Mouse (Mus musculus): ENCODE measurements around the gene Rbfox1. TPM values are rescaled to one million over a fixed set of nuclear protein-coding genes. Genes with fewer than 3 reads are reported as not detected.

The Rbfox1 gene
- total RNA-seq, 2 experiments from 2014 or later: not detected

GRCm38 (mm10) chr16:6640330-6640729 lies 755.2 kb downstream of the Rbfox1 start:
- ATAC-seq (ENCODE audit: poor library complexity, severe bottlenecking): no peak

DNA sequence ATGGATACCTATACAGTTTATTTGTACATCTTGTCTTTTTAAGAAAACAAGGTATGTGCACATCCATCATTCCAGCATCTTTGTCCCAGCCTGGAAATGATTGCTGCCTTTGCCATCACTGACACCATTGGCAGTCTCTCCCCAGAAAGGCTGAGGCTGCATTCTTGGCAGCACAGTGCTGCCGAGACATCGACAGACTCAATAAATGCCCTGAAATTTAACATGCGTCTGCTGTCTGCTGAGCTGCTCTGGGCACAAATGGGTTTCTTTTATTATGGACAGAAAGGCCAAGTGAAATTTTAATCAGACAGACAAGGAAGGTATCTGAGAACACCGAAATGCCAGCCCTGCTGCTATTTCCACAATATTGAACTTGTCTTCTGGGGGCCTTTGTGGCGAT lies 761.8 kb downstream of the Rbfox1 start:
- ATAC-seq (ENCODE audit: poor library complexity, severe bottlenecking): no peak

GRCm38 (mm10) chr16:6648753-6649152 lies 763.6 kb downstream of the Rbfox1 start:
- no peak for ATAC-seq (ENCODE audit: poor library complexity, severe bottlenecking)

DNA sequence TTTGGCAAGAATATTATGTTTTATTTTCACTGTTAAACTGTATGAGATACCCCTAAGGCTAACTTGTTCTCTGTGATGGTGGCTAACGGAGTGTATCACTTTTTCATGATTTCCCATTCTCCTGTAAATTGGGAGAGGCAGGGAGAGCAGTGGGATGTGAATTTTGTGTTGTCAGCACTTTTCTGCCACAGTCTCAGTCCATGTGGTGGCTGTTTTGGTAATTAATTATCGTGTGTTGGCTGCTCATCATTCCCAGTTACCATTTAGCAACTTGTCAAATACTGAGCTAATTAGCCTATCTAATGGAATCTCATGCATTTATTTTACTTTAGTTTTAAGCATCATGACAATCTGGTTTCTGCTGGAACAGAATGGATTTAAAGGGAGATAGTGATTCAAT lies 773.4 kb downstream of the Rbfox1 start:
- no peak for ATAC-seq (ENCODE audit: poor library complexity, severe bottlenecking)

DNA sequence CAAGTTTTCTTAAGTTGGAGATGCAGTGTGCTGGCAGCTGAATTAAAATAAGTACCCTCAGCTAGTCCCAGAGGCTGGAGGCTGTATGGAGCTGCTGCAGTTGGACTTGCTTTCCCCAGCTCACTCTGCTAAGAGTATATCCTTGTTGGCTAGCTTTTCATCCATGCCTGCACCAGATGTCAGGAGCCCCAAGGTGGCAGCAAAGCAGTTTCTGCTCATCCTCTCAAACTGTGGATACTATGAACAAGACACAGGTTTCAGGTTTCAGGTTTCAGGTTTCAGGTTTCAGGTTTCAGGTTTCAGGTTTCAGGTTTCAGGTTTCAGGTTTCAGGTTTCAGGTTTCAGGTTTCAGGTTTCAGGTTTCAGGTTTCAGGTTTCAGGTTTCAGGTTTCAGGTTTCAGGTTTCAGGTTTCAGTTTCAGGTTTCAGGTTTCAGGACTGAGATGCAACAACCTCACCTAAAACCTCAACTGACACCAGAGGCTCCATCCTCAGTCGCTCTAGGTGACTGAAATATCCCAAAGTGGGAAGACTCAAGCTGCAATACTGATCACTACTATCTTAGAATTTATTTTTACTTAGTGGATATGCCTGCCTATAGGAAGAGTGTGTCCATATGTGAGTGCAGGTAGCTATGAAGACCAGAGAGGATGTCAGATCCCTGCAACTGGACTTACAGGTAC lies 801.1 kb downstream of the Rbfox1 start:
- ATAC-seq (ENCODE audit: poor library complexity, severe bottlenecking): no peak

DNA sequence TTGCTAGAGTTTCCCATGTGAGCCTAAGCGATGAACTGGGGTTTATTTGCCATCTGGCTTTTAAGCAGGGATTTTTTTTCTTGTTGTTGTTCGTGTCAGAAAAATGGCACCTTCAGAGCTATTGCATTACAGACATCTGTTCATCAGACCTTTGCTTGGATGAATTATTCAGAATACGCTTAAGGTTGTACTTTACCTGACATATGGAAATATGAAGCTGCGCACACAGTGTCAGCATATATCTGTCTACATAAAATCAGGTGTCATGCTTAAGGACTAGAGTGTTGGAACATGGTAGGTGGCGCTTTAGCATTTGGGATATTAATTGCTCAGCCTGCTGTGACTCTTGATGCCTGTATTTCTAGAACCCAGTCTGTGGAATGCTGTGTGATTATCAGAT lies 819.7 kb downstream of the Rbfox1 start:
- ATAC-seq (ENCODE audit: poor library complexity, severe bottlenecking): no peak

DNA sequence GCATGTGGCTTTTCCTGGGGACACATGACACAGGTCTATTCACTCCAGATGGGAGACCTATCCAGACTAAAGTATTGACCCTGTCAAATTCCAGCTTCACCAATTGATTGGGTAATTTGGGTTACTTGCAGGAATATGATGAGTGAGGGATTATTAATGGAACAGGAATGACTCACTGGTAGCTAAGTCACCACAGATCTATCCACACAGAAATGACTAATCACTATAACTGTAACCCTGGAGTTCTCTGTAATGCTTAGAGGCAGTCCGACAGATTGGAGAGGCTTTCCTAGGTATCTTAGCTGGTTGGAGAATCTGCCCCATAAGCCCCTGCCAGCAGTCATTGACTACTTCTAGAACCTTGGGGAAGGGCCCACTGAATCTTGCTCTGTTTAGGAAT lies 827.2 kb downstream of the Rbfox1 start:
- ATAC-seq (ENCODE audit: poor library complexity, severe bottlenecking): no peak

DNA sequence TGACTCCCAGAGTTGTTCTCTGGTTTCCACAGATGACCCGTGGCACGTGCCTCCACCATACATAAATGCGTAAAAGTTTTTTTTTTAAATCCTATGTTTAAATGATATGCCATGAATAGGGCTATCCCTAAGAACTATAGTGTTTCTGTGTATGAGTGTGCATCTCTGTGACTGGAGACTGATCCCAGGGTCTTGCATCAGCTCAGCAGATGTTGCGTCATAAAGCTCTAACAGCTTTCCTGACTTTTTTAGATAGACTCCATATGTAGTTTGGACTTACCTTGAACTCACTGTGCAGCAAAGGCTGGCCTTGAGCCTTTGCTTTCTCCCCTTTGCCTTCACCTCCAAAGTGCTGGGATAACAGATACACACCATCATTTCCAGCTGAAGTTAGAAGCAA lies 830.1 kb downstream of the Rbfox1 start:
- ATAC-seq (ENCODE audit: poor library complexity, severe bottlenecking): no peak

- no peak for ATAC-seq (ENCODE audit: poor library complexity, severe bottlenecking)
These were observed 831.2 kb downstream of the Rbfox1 start for GRCm38 (mm10) chr16:6716214-6716911.

GRCm38 (mm10) chr16:6719027-6719426 lies 833.9 kb downstream of the Rbfox1 start:
- no peak for ATAC-seq (ENCODE audit: poor library complexity, severe bottlenecking)

- no peak for ATAC-seq (ENCODE audit: poor library complexity, severe bottlenecking)
These were observed 847.5 kb downstream of the Rbfox1 start for GRCm38 (mm10) chr16:6732646-6733045.

DNA sequence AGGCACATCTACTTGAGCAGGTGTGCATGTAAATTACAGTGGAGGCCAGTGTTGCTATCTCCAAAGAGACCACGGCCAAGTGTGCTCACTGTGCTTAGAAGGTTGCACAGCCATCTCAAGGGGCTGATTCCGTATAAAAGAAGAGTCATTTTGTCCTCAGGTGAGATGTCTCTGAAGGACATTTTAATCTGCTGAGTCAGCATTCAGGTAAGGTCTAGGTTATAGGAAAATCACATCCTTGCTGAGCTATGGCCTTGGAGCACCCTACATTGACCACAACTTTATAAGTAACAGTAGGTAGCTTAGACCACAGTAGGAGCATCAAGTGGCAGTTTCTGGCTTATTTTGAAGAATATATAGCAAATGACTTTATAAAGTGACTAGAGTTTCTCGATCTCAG lies 848.3 kb downstream of the Rbfox1 start:
- no peak for ATAC-seq (ENCODE audit: poor library complexity, severe bottlenecking)

- ATAC-seq (ENCODE audit: poor library complexity, severe bottlenecking): no peak
These were observed 851.4 kb downstream of the Rbfox1 start for GRCm38 (mm10) chr16:6736566-6736965.

DNA sequence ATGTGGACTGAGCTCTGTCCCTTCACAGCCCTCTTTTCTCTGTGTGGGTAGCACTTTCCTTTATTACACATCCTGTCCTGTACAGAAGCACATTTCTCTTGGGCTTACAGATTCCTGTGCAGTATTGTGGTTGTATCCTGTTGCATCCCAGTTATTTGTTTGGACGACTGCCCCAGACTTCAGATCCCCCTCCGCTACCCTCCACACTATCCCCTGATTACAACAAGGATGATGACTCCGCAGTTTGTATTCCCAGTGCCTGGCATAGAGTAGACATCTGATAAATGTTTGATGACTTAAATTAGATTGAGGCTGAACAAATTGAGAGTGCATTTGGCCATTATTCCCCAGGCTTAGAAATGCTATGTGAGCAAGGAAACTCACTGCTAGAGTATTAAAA lies 851.8 kb downstream of the Rbfox1 start:
- ATAC-seq (ENCODE audit: poor library complexity, severe bottlenecking): no peak

DNA sequence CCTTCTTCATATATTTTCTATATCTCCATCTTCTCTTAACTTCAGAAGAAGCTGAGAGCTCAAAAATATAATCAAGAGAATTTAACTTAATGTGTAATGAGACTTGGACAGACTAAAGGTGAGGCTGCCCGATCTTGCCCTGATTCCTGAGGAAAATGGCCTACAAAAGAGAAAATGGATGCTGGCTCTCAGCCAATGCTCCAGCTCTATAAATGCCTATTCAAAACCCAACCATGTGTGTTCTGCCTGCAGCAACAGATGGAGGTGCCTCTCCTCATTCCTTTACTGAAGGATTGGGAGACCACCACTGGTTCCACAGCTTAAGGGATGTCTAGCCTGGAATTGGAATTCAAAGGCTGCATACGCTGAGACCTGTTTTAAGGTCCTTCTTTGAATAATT lies 861.0 kb downstream of the Rbfox1 start:
- no peak for ATAC-seq (ENCODE audit: poor library complexity, severe bottlenecking)

- ATAC-seq (ENCODE audit: poor library complexity, severe bottlenecking): no peak
These were observed 865.3 kb downstream of the Rbfox1 start for GRCm38 (mm10) chr16:6750491-6750890.

DNA sequence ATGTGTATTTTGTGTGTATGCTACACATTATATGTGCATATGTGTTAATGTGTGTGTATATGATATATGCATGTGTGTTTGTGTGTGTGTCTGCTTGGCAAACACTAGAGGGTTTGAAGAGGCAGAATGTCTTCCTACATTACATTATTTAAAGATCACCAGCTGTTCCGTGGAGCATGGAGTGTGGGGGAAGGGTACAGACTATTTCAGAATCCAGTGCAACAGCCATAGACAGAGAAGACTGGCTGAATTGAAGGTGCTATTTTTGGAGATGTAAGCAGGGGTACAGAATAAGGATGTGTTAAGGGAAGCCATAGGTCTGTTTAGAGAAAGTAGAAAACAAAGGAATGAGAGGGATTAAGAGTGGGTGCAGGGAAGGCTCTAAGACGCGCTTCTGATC lies 869.7 kb downstream of the Rbfox1 start:
- no peak for ATAC-seq (ENCODE audit: poor library complexity, severe bottlenecking)

GRCm38 (mm10) chr16:6769495-6770237 lies 884.5 kb downstream of the Rbfox1 start:
- ATAC-seq (ENCODE audit: poor library complexity, severe bottlenecking): no peak

- no peak for ATAC-seq (ENCODE audit: poor library complexity, severe bottlenecking)
These were observed 892.5 kb downstream of the Rbfox1 start for GRCm38 (mm10) chr16:6777506-6778185.

DNA sequence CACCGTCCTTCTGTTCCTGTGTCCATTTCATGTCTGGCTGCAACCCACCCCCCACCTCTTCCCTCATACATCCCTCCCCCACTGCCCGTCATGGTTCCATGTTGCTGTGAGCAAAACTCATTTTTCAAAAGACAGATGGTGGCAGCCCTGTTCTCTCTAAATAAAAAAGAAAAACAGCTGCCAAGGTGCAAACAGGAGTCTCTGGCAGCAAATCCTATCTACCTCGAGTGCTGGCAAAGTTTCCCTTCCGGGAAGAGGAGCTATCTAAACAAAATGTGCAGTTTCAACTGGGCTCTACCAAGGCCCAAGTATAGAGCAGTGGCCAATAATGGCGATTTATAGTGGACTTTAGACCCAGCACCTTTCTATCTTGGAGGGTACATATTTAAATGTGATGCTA lies 899.0 kb downstream of the Rbfox1 start:
- ATAC-seq (ENCODE audit: poor library complexity, severe bottlenecking): no peak

DNA sequence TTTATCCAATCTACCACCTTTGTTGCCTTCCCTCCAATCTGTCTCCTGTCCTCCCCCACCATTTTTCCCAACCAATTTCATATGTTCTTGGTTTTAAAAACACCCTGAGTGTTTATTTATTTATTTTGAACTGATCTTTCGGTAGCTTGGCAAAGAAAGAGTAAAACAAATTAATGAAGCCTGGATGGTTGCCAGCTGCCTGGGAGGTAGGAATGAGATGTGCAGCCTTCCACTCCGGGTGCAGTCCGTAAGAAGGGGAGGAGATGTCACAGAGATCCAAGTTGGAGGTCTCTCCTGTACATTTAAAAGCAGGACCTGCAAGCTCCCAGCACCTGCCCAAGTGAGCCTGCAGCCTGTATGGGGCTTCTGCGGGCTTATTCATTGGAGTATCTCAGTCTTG lies 899.9 kb downstream of the Rbfox1 start:
- no peak for ATAC-seq (ENCODE audit: poor library complexity, severe bottlenecking)

Measured in megakaryocyte, adult 5-6 weeks (primary cell).